Comparison of ENCODE assay signal across 30 mouse cellular contexts in the genomic region with DNA sequence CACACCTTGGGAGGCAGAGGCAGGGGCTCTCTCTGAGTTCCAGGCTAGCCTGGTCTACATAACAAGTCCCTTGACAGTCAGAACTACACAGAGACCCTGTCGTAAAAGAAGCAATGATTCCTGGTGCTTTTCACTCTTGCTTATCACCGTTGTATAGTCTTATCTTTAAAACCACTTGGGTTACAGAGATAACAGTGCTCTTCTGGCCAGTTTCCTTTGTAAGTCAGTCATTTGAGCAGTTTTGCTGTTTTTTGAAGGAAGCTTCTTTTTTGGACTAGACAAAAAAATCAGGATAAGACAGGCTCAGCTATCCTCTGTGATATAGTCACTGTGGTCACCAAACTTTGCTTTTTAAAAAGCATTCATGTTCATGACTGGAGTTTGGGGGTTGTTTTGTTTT.
"Had no signal": no experiment of that assay in that cellular context is flagged by ENCODE, and none has a peak within 500 bp of the region (broad histone marks: within the 10 kb centered on the region; RNA-seq: fewer than 3 reads in every experiment).

No protein-coding gene starts in this region.

- H3K9ac ChIP-seq: heart, embryonic 12.5 days; heart, embryonic 13.5 days; heart, embryonic 15.5 days; hindbrain, embryonic 12.5 days; hindbrain, embryonic 13.5 days; hindbrain, embryonic 14.5 days; hindbrain, embryonic 15.5 days; intestine, embryonic 15.5 days; kidney, embryonic 15.5 days had no signal

- H3K4me1 ChIP-seq: heart, embryonic 10.5 days; heart, embryonic 13.5 days; heart, embryonic 15.5 days; hindbrain, embryonic 10.5 days; hindbrain, embryonic 12.5 days; hindbrain, embryonic 13.5 days; hindbrain, embryonic 15.5 days; intestine, embryonic 15.5 days; kidney, embryonic 15.5 days had no signal

- DNase-seq: heart, postnatal 10 days; heart, postnatal 14 days; heart, postnatal 36 days; heart, postnatal 4 days; kidney, adult 11 months; kidney, adult 18-20 months; kidney, adult 2 months; kidney, adult 8-10 months; kidney, adult 9 months; kidney, postnatal 10 days; kidney, postnatal 14 days; kidney, postnatal 25 days; kidney, postnatal 36 days; kidney, postnatal 4 days; layer of hippocampus, adult 9-11 months; layer of hippocampus, postnatal 36 days had no signal

- H3K27me3 ChIP-seq: heart, embryonic 12.5 days; heart, embryonic 13.5 days; heart, embryonic 15.5 days; hindbrain, embryonic 12.5 days; hindbrain, embryonic 13.5 days; hindbrain, embryonic 15.5 days; intestine, embryonic 15.5 days; kidney, embryonic 15.5 days had no signal

- H3K27ac ChIP-seq: heart, embryonic 10.5 days; heart, embryonic 13.5 days; heart, embryonic 15.5 days; hindbrain, embryonic 10.5 days; hindbrain, embryonic 12.5 days; hindbrain, embryonic 13.5 days; hindbrain, embryonic 14.5 days; hindbrain, embryonic 15.5 days; hindbrain, postnatal 0 days; intestine, embryonic 15.5 days; kidney, embryonic 15.5 days; kidney, postnatal 0 days had no signal

- H3K4me3 ChIP-seq: heart, embryonic 10.5 days; heart, embryonic 12.5 days; heart, embryonic 13.5 days; heart, embryonic 15.5 days; hindbrain, embryonic 10.5 days; hindbrain, embryonic 12.5 days; hindbrain, embryonic 13.5 days; hindbrain, embryonic 15.5 days; intestine, embryonic 15.5 days; kidney, embryonic 15.5 days; left cerebral cortex, adult 2 months had no signal

- H3K9me3 ChIP-seq: heart, embryonic 10.5 days; heart, embryonic 12.5 days; heart, embryonic 13.5 days; heart, embryonic 15.5 days; hindbrain, embryonic 10.5 days; hindbrain, embryonic 12.5 days; hindbrain, embryonic 13.5 days; hindbrain, embryonic 15.5 days; intestine, embryonic 15.5 days; kidney, embryonic 15.5 days had no signal
